Mouse (Mus musculus): ENCODE data around the gene Ppat. TPM values are rescaled to one million over a fixed set of nuclear protein-coding genes. Genes with fewer than 3 reads are reported as not detected.

Gene Ppat
- polyA plus RNA-seq, 1 experiment from 2014 or later: 30.7 TPM

GRCm38 (mm10) chr5:76962545-76962944 lies 11.2 kb upstream of the Ppat start:
- Histone ChIP-seq H3K36me3 (peaks cover 25% of the 10 kb centered on the region), H3K4me1 (replicated peaks) (no peaks in the 10 kb centered on the region), H3K9me3 (no peaks in the 10 kb centered on the region), H3K27ac (no peak overlapping the region), H3K4me2 (replicated peaks) (no peak overlapping the region), H3K27me3 (replicated peaks) (no peaks in the 10 kb centered on the region), H3K9ac (no peak overlapping the region), H3K4me3 (replicated peaks) (no peak overlapping the region)
- WGBS: 82% methylated on average over 11 of the region's 11 CpGs
- no peak for ATAC-seq

- WGBS: 72% methylated on average over 5 of the region's 5 CpGs
- ATAC-seq: peak; percentile 70
Measured at GRCm38 (mm10) chr5:76959587-76959986, 8.2 kb upstream of the Ppat start.

GRCm38 (mm10) chr5:76957954-76958353 lies 6.6 kb upstream of the Ppat start:
- H3K9me3 ChIP-seq: no peaks in the 10 kb centered on the region
- no peak overlapping the region for H3K4me2 ChIP-seq (replicated peaks)
- no peaks in the 10 kb centered on the region for H3K27me3 ChIP-seq (replicated peaks)
- WGBS: 94% methylated on average over 1 of the region's 1 CpGs
- H3K9ac ChIP-seq: no peak overlapping the region
- ATAC-seq: no peak
- H3K27ac ChIP-seq: no peak overlapping the region
- peaks cover 12% of the 10 kb centered on the region; the same call in 1 of the 2 replicates for H3K4me1 ChIP-seq (replicated peaks)
- no peak overlapping the region for H3K4me3 ChIP-seq (replicated peaks)
- H3K36me3 ChIP-seq: peaks cover 17% of the 10 kb centered on the region

More at GRCm38 (mm10) chr5:76959587-76959986, 8.2 kb upstream of the Ppat start:
- Histone ChIP-seq H3K27me3 (replicated peaks) (no peaks in the 10 kb centered on the region), H3K4me2 (replicated peaks) (no peak overlapping the region), H3K36me3 (peaks cover 17% of the 10 kb centered on the region), H3K27ac (no peak overlapping the region), H3K9me3 (no peaks in the 10 kb centered on the region), H3K9ac (no peak overlapping the region), H3K4me3 (replicated peaks) (no peak overlapping the region), H3K4me1 (replicated peaks) (peaks cover 8% of the 10 kb centered on the region; the same call in 1 of the 2 replicates)

- Histone ChIP-seq H3K27me3 (replicated peaks) (no peaks in the 10 kb centered on the region), H3K36me3 (peaks cover 6% of the 10 kb centered on the region), H3K9ac (no peak overlapping the region), H3K4me2 (replicated peaks) (no peak overlapping the region), H3K4me3 (replicated peaks) (no peak overlapping the region), H3K27ac (0 out of 2 replicates have a peak overlapping the region, but pooled peaks have one; percentile 2), H3K4me1 (replicated peaks) (peaks cover 14% of the 10 kb centered on the region; the same call in 1 of the 2 replicates), H3K9me3 (no peaks in the 10 kb centered on the region)
- no peak for ATAC-seq
- 50% methylated on average over 4 of the region's 4 CpGs for WGBS
Measured at GRCm38 (mm10) chr5:76955474-76955873, 4.1 kb upstream of the Ppat start.

- H3K9me3 ChIP-seq: no peaks in the 10 kb centered on the region
- peaks cover 6% of the 10 kb centered on the region for H3K36me3 ChIP-seq
- no peak overlapping the region for H3K9ac ChIP-seq
- H3K4me2 ChIP-seq (replicated peaks): no peak overlapping the region
- H3K4me3 ChIP-seq (replicated peaks): no peak overlapping the region
- 0 out of 2 replicates have a peak overlapping the region, but pooled peaks have one; percentile 27 for H3K27ac ChIP-seq
- H3K4me1 ChIP-seq (replicated peaks): peaks cover 20% of the 10 kb centered on the region; the same call in 1 of the 2 replicates
- 69% methylated on average over 6 of the region's 6 CpGs for WGBS
- ATAC-seq: no peak
- no peaks in the 10 kb centered on the region for H3K27me3 ChIP-seq (replicated peaks)
Measured at GRCm38 (mm10) chr5:76954271-76954900, 3.0 kb upstream of the Ppat start.

- Histone ChIP-seq H3K27me3 (replicated peaks) (no peaks in the 10 kb centered on the region), H3K4me1 (replicated peaks) (peaks cover 20% of the 10 kb centered on the region; the same call in 1 of the 2 replicates), H3K4me3 (replicated peaks) (no peak overlapping the region), H3K9ac (no peak overlapping the region), H3K9me3 (no peaks in the 10 kb centered on the region), H3K27ac (peak overlapping the region; percentile 27; the same call in 1 of the 2 replicates), H3K4me2 (replicated peaks) (no peak overlapping the region), H3K36me3 (peaks cover 6% of the 10 kb centered on the region)
- ATAC-seq: no peak
- 59% methylated on average over 3 of the region's 3 CpGs for WGBS
Measured at GRCm38 (mm10) chr5:76953794-76954193, 2.4 kb upstream of the Ppat start.

GRCm38 (mm10) chr5:76952112-76953040 lies 998 bp upstream of the Ppat start:
- no peak for ATAC-seq
- Histone ChIP-seq H3K27ac (peak overlapping the region; percentile 86), H3K9me3 (no peaks in the 10 kb centered on the region), H3K9ac (peak overlapping the region; percentile 77), H3K4me2 (replicated peaks) (peak overlapping the region; percentile 87), H3K36me3 (no peaks in the 10 kb centered on the region), H3K27me3 (replicated peaks) (no peaks in the 10 kb centered on the region), H3K4me1 (replicated peaks) (peaks cover 20% of the 10 kb centered on the region; the same call in 1 of the 2 replicates), H3K4me3 (replicated peaks) (peak overlapping the region; percentile 75)
- 12% methylated on average over 7 of the region's 7 CpGs for WGBS

GRCm38 (mm10) chr5:76950343-76951105 lies 854 bp downstream of the Ppat start:
- H3K4me2 ChIP-seq (replicated peaks): peak overlapping the region; percentile 87
- peak overlapping the region; percentile 81 for H3K27ac ChIP-seq
- no peaks in the 10 kb centered on the region for H3K9me3 ChIP-seq
- no peaks in the 10 kb centered on the region for H3K36me3 ChIP-seq
- WGBS: under 1% methylated on average over 24 of the region's 24 CpGs
- H3K9ac ChIP-seq: peak overlapping the region; percentile 68
- H3K4me3 ChIP-seq (replicated peaks): peak overlapping the region; percentile 75
- no peaks in the 10 kb centered on the region for H3K27me3 ChIP-seq (replicated peaks)
- ATAC-seq: no peak; the same call in 1 of the 2 replicates
- peaks cover 20% of the 10 kb centered on the region; the same call in 1 of the 2 replicates for H3K4me1 ChIP-seq (replicated peaks)

GRCm38 (mm10) chr5:76947758-76948157 lies 3.6 kb downstream of the Ppat start:
- 82% methylated on average over 4 of the region's 4 CpGs for WGBS
- H3K4me2 ChIP-seq (replicated peaks): no peak overlapping the region
- H3K27ac ChIP-seq: no peak overlapping the region
- H3K27me3 ChIP-seq (replicated peaks): no peaks in the 10 kb centered on the region
- H3K36me3 ChIP-seq: no peaks in the 10 kb centered on the region
- H3K4me1 ChIP-seq (replicated peaks): 0 out of 2 replicates have a peak, but pooled peaks cover 8% of the 10 kb centered on the region
- no peak overlapping the region for H3K4me3 ChIP-seq (replicated peaks)
- H3K9me3 ChIP-seq: no peaks in the 10 kb centered on the region
- ATAC-seq: no peak
- no peak overlapping the region for H3K9ac ChIP-seq

GRCm38 (mm10) chr5:76947142-76947541 lies 4.2 kb downstream of the Ppat start:
- H3K27ac ChIP-seq: no peak overlapping the region
- WGBS: 72% methylated on average over 4 of the region's 4 CpGs

GRCm38 (mm10) chr5:76945678-76946033 lies 5.7 kb downstream of the Ppat start:
- Histone ChIP-seq H3K9me3 (no peaks in the 10 kb centered on the region), H3K4me1 (replicated peaks) (0 out of 2 replicates have a peak, but pooled peaks cover 6% of the 10 kb centered on the region), H3K27me3 (replicated peaks) (no peaks in the 10 kb centered on the region), H3K36me3 (no peaks in the 10 kb centered on the region), H3K4me2 (replicated peaks) (no peak overlapping the region), H3K27ac (no peak overlapping the region), H3K9ac (no peak overlapping the region), H3K4me3 (replicated peaks) (no peak overlapping the region)
- 79% methylated on average over 2 of the region's 2 CpGs for WGBS
- no peak for ATAC-seq

More at GRCm38 (mm10) chr5:76947142-76947541, 4.2 kb downstream of the Ppat start:
- Histone ChIP-seq H3K4me3 (replicated peaks) (no peak overlapping the region), H3K9me3 (no peaks in the 10 kb centered on the region), H3K36me3 (no peaks in the 10 kb centered on the region), H3K4me2 (replicated peaks) (no peak overlapping the region), H3K9ac (no peak overlapping the region), H3K27me3 (replicated peaks) (no peaks in the 10 kb centered on the region), H3K4me1 (replicated peaks) (0 out of 2 replicates have a peak, but pooled peaks cover 6% of the 10 kb centered on the region)
- no peak for ATAC-seq

Measured in intestine, embryonic 15.5 days (tissue).